Mouse (Mus musculus): ENCODE results near the gene Gm21936. TPM values are rescaled to one million over a fixed set of nuclear protein-coding genes. Genes with fewer than 3 reads are reported as not detected.
"Not testable (repeated sequence)": the region's sequence is repeated elsewhere in the genome, so short reads cannot be mapped to it uniquely, and the experiment has no call there.

The Gm21936 gene
- polyA plus RNA-seq (2011; ENCODE audit: insufficient read length, low read depth, missing spikeins), result not detected in 2 replicates

DNA sequence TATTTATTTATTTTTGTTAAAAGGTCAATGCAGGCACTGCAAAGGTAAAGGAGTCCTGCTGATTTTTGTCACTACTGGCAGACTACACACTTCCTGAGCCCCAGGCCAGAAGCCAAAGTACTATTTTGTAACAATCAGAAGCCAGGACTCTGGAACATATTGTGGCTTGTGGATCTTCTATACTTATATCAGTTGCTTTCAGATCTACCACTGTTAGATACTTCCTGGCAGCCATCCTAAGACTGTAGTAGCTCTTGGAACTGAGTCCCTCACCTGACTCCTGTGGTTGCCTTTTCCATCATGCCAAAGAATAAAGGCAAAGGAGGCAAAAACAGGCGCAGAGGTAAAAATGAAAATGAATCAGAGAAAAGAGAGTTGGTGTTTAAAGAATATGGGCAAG lies at the start of gene Gm21936:
Gene Gm21936, plus strand, starts transcription at position 301 of the 400 bp plus-strand sequence.
- H3K27ac ChIP-seq (ENCODE audit: insufficient read depth, low read length); H3K4me3 ChIP-seq (ENCODE audit: insufficient read depth, low read length); H3K4me1 ChIP-seq (ENCODE audit: control insufficient read depth, insufficient read depth, low read length): not testable (repeated sequence)

DNA sequence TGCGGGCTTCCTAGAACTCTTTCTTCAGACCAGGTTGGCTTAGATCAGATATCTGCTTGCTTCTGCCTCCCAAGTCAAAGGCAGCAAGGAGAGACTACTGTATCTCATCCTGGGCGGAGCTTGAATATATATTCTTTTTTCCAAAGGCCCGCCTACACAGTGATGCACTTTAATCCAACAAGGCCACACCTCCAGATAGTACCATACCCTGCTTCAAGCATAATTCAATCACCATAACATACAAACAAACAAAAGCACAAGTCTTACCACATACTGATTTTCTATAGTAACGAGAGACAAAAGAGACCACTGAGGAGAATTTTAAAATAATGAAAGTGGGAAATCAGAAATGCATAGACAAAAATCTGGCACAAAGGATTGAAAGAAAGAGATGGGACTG lies 19.7 kb upstream of the Gm21936 start, which contains the start of gene Gm21319:
Gene Gm21319, minus strand, starts transcription at position 101 of the 400 bp plus-strand sequence.
- not testable (repeated sequence) for H3K4me3 ChIP-seq (ENCODE audit: insufficient read depth, low read length); H3K4me1 ChIP-seq (ENCODE audit: control insufficient read depth, insufficient read depth, low read length); H3K27ac ChIP-seq (ENCODE audit: insufficient read depth, low read length)

DNA sequence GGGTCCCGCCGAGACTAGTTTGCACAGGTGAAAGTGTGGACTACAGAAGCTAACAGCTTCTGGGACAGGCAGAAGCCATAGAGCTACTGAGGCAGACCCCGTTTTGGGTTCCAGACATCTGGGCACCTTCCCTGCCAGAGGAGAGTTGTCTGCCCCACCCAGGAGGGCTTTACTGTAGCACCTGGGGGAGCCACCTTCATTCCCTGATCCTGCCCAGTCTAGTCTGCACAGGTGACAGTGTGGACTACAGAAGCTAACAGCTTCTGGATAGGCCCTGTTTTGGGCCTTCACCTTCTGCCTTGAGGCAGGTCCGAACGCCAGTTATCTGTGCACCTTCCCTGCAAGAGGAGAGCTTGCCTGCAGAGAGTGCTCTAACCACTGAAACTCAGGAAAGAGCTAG lies 2.7 kb downstream of the Gm21936 start:
- not testable (repeated sequence) for H3K27ac ChIP-seq (ENCODE audit: insufficient read depth, low read length); H3K4me1 ChIP-seq (ENCODE audit: control insufficient read depth, insufficient read depth, low read length); H3K4me3 ChIP-seq (ENCODE audit: insufficient read depth, low read length)

DNA sequence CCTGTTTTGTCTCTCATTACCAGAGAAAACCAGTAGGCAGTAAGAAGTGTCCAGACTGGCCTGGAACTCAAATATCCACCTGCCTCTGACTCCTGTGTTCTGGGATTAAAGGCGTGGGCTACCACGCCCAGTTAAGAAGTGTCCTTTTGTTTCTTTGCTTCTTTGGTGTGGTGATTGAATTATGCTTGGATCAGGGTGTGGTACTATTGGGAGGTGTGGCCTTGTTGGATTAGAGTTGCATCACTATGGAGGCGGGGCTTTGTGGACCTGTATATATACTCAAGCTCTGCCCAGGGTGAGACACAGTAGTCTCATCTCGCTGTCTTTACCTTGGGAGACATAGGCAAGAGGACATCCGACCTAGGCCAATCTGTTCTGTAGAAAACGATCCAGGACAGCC lies 21.0 kb downstream of the Gm21936 start, which contains the start of gene BB287469:
Gene BB287469, plus strand, starts transcription at position 301 of the 400 bp plus-strand sequence.
- not testable (repeated sequence) for H3K27ac ChIP-seq (ENCODE audit: insufficient read depth, low read length); H3K4me1 ChIP-seq (ENCODE audit: control insufficient read depth, insufficient read depth, low read length); H3K4me3 ChIP-seq (ENCODE audit: insufficient read depth, low read length)

DNA sequence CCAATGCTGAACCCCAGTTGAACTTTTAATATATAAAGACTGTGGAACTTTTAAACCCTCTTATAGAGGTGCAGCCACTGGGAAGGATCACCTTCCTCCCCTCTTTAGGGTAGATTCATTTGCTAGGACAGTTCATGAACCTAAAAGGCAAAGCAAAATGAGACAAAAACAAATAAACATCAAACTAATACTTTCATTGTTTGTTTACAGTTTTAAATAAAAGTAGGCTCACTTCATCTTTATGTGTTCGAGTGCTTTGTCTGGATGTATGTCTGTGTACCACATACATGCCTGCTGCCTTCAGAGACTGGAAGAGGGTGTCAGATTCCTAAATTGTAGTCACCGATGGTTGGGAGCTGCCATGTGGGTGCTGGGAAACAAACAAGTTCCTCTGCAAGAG lies 46.9 kb downstream of the Gm21936 start, which contains the start of gene Gm2001:
Gene Gm2001, minus strand, starts transcription at position 101 of the 400 bp plus-strand sequence.
- not testable (repeated sequence) for H3K4me3 ChIP-seq (ENCODE audit: insufficient read depth, low read length); H3K4me1 ChIP-seq (ENCODE audit: control insufficient read depth, insufficient read depth, low read length); H3K27ac ChIP-seq (ENCODE audit: insufficient read depth, low read length)

Other genes starting within 250 kb of the Gm21936 start
- gene Oog1, start 192.8 kb upstream of the Gm21936 start, polyA plus RNA-seq (2011; ENCODE audit: insufficient read length, low read depth, missing spikeins), result not detected in 2 replicates
- not detected in 2 replicates for gene Gm4027, start 176.6 kb upstream of the Gm21936 start, polyA plus RNA-seq (2011; ENCODE audit: insufficient read length, low read depth, missing spikeins)
- not detected in 2 replicates for gene Gm16381, start 150.9 kb upstream of the Gm21936 start, polyA plus RNA-seq (2011; ENCODE audit: insufficient read length, low read depth, missing spikeins)
- not detected in 2 replicates for gene Gm21319, start 19.8 kb upstream of the Gm21936 start, polyA plus RNA-seq (2011; ENCODE audit: insufficient read length, low read depth, missing spikeins)
- gene BB287469, start 21.1 kb downstream of the Gm21936 start, polyA plus RNA-seq (2011; ENCODE audit: insufficient read length, low read depth, missing spikeins), result not detected in 2 replicates
- gene Gm2001, start 46.8 kb downstream of the Gm21936 start, polyA plus RNA-seq (2011; ENCODE audit: insufficient read length, low read depth, missing spikeins), result not detected in 2 replicates
- not detected in 2 replicates for gene Gm2016, start 78.6 kb downstream of the Gm21936 start, polyA plus RNA-seq (2011; ENCODE audit: insufficient read length, low read depth, missing spikeins)
- not detected in 2 replicates for gene Gm2022, start 99.9 kb downstream of the Gm21936 start, polyA plus RNA-seq (2011; ENCODE audit: insufficient read length, low read depth, missing spikeins)
- not detected in 2 replicates for gene Gm2035, start 124.3 kb downstream of the Gm21936 start, polyA plus RNA-seq (2011; ENCODE audit: insufficient read length, low read depth, missing spikeins)
- gene Gm2042, start 158.6 kb downstream of the Gm21936 start, polyA plus RNA-seq (2011; ENCODE audit: insufficient read length, low read depth, missing spikeins), result not detected in 2 replicates
- not detected in 2 replicates for gene Gm2075, start 216.3 kb downstream of the Gm21936 start, polyA plus RNA-seq (2011; ENCODE audit: insufficient read length, low read depth, missing spikeins)
- not detected in 2 replicates for gene Gm6803, start 223.3 kb downstream of the Gm21936 start, polyA plus RNA-seq (2011; ENCODE audit: insufficient read length, low read depth, missing spikeins)
- not detected in 2 replicates for gene Gm2056, start 231.5 kb downstream of the Gm21936 start, polyA plus RNA-seq (2011; ENCODE audit: insufficient read length, low read depth, missing spikeins)

Measured in embryonic fibroblast, embryonic 13.5 days (primary cell).